Mouse (Mus musculus): ENCODE measurements around the gene Kctd13. TPM values are rescaled to one million over a fixed set of nuclear protein-coding genes. Genes with fewer than 3 reads are reported as not detected.

Gene Kctd13
- polyA plus RNA-seq, 1 experiment, result 21.5 TPM

DNA sequence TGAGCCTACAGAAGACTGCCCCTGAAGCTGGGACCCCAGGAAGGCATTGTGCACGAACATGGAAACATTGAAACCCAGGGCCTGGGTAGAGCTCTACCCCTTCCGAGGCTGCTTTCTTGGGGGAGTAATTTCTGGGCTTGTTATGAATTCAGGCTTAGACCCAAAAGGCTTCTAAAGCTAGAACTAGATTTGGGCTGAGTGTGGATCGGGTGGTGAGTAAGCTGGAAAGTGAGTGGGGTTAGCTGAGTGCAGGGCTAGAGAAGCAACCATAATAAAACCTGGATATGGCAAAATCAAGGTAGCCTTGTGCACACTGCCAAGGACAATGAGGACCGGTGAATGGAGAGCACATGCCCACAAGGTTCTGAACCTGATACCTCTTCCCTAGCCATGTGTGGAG lies 33.3 kb downstream of the Kctd13 start:
- Histone ChIP-seq H3K4me1 (ENCODE audit: control insufficient read depth, insufficient read depth, insufficient read length) (peaks cover 3% of the 10 kb centered on the region; the same call in 1 of the 2 replicates), H3K27me3 (ENCODE audit: control insufficient read depth, insufficient read depth, low read length) (no peaks in the 10 kb centered on the region), H3K36me3 (ENCODE audit: control insufficient read depth, insufficient read depth, low read length) (no peaks in the 10 kb centered on the region), H3K27ac (ENCODE audit: insufficient read depth, low read length) (no peak overlapping the region), H3K4me3 (ENCODE audit: extremely low read depth, insufficient read depth, insufficient read length) (no peak overlapping the region)
- no peak for DNase-seq (ENCODE audit: low read depth in 1 of 2, low spot score in 2 of 2)
- no peak for TF ChIP-seq POLR2A (IDR thresholded peaks at IDR 0.05; ENCODE audit: low read depth, low read length)
- TF ChIP-seq CTCF (IDR thresholded peaks at IDR 0.05; ENCODE audit: extremely low read depth, insufficient read depth, insufficient read length, insufficient replicate concordance), result no peak
- 92% methylated on average over 4 of the region's 4 CpGs for WGBS

GRCm38 (mm10) chr7:126963548-126964286 lies 35.0 kb downstream of the Kctd13 start:
- H3K27ac ChIP-seq (ENCODE audit: insufficient read depth, low read length), result no peak overlapping the region
- no peaks in the 10 kb centered on the region for H3K36me3 ChIP-seq (ENCODE audit: control insufficient read depth, insufficient read depth, low read length)
- H3K4me3 ChIP-seq (ENCODE audit: extremely low read depth, insufficient read depth, insufficient read length), result no peak overlapping the region
- DNase-seq (ENCODE audit: low read depth in 1 of 2, low spot score in 2 of 2), result peak; percentile 15 to 25
- TF ChIP-seq CTCF (IDR thresholded peaks at IDR 0.05; ENCODE audit: extremely low read depth, insufficient read depth, insufficient read length, insufficient replicate concordance) (peak; percentile 46; the same call in 1 of the 2 replicates), POLR2A (IDR thresholded peaks at IDR 0.05; ENCODE audit: low read depth, low read length) (no peak)
- WGBS, result 35% methylated on average over 19 of the region's 19 CpGs
- H3K27me3 ChIP-seq (ENCODE audit: control insufficient read depth, insufficient read depth, low read length), result no peaks in the 10 kb centered on the region
- H3K4me1 ChIP-seq (ENCODE audit: control insufficient read depth, insufficient read depth, insufficient read length), result peaks cover 3% of the 10 kb centered on the region; the same call in 1 of the 2 replicates

DNA sequence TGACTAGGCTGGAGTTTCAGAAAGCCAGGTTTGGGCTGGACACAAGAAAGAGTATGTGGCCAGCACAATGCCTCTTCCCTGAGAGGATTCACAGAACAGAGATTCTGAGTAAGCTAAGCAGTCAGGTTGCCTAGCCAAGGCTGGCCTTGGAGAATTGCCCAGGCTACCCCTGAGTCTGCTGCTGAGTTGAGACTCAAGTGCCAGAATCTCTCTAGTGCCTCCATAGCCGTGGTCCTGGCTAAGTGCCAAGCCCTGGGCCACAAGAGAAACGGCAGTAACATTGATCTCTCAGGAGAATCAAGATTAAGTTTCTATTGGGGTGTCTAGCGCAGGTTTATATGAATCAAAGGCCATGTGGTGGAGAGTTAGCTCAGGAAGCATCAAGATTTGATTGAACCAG lies 36.9 kb downstream of the Kctd13 start:
- Histone ChIP-seq H3K4me1 (ENCODE audit: control insufficient read depth, insufficient read depth, insufficient read length) (peaks cover 3% of the 10 kb centered on the region; the same call in 1 of the 2 replicates), H3K36me3 (ENCODE audit: control insufficient read depth, insufficient read depth, low read length) (no peaks in the 10 kb centered on the region), H3K27me3 (ENCODE audit: control insufficient read depth, insufficient read depth, low read length) (no peaks in the 10 kb centered on the region), H3K27ac (ENCODE audit: insufficient read depth, low read length) (no peak overlapping the region), H3K4me3 (ENCODE audit: extremely low read depth, insufficient read depth, insufficient read length) (no peak overlapping the region)
- WGBS, result 24% methylated on average over 3 of the region's 3 CpGs
- TF ChIP-seq POLR2A (IDR thresholded peaks at IDR 0.05; ENCODE audit: low read depth, low read length) (no peak), CTCF (IDR thresholded peaks at IDR 0.05; ENCODE audit: extremely low read depth, insufficient read depth, insufficient read length, insufficient replicate concordance) (no peak)
- no peak for DNase-seq (ENCODE audit: low read depth in 1 of 2, low spot score in 2 of 2)

DNA sequence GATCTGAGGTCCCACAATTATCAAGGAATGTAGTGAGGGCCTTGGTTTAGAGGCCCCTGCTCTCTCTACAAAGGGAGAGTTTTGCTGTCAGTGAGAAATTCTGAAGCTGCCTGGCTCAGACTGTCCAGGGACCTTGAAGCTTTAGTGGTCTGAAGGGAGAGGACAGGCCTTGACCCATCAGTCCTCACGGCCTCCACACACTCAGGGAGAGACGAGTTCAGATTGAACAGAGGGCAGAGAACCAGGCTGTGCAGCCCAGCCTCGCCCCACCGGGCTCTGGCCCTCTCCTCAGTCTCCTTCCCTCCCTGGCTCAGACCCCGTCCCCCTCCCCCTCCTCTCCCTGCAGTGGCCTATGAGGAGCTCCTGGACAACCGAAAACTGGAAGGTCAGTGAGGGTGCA lies 38.7 kb downstream of the Kctd13 start:
- 84% methylated on average over 6 of the region's 6 CpGs for WGBS
- Histone ChIP-seq H3K27ac (ENCODE audit: insufficient read depth, low read length) (no peak overlapping the region), H3K27me3 (ENCODE audit: control insufficient read depth, insufficient read depth, low read length) (no peaks in the 10 kb centered on the region), H3K36me3 (ENCODE audit: control insufficient read depth, insufficient read depth, low read length) (no peaks in the 10 kb centered on the region), H3K4me1 (ENCODE audit: control insufficient read depth, insufficient read depth, insufficient read length) (peaks cover 3% of the 10 kb centered on the region; the same call in 1 of the 2 replicates), H3K4me3 (ENCODE audit: extremely low read depth, insufficient read depth, insufficient read length) (no peak overlapping the region)
- no peak for DNase-seq (ENCODE audit: low read depth in 1 of 2, low spot score in 2 of 2)
- TF ChIP-seq POLR2A (IDR thresholded peaks at IDR 0.05; ENCODE audit: low read depth, low read length), result no peak
- TF ChIP-seq CTCF (IDR thresholded peaks at IDR 0.05; ENCODE audit: extremely low read depth, insufficient read depth, insufficient read length, insufficient replicate concordance), result no peak

DNA sequence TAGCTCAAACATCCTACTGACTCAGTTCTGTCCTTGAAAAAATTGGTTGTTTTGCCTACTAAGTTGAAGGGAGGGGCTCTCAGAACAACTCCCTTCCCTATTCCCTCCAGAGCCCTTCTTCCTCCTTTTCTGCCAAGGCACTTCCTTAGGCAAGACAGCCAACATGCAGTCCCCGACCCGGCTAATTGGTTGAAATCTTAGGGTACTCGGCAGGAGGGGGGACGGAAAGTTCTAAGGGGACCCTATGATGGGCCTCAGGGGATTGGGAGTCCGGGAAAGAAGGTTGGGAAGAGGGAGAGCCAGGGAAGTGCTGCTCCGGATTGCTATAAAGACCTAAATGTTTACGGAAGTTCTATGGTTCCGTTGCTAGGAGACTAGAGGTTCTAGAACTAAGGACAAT lies 46.8 kb downstream of the Kctd13 start:
- Histone ChIP-seq H3K36me3 (ENCODE audit: control insufficient read depth, insufficient read depth, low read length) (peaks cover 17% of the 10 kb centered on the region), H3K4me3 (ENCODE audit: extremely low read depth, insufficient read depth, insufficient read length) (peak overlapping the region; percentile 38; the same call in 1 of the 2 replicates), H3K4me1 (ENCODE audit: control insufficient read depth, insufficient read depth, insufficient read length) (no peaks in the 10 kb centered on the region; the same call in 1 of the 2 replicates), H3K27ac (ENCODE audit: insufficient read depth, low read length) (peak overlapping the region; percentile 4; the same call in 1 of the 2 replicates), H3K27me3 (ENCODE audit: control insufficient read depth, insufficient read depth, low read length) (no peaks in the 10 kb centered on the region)
- TF ChIP-seq CTCF (IDR thresholded peaks at IDR 0.05; ENCODE audit: extremely low read depth, insufficient read depth, insufficient read length, insufficient replicate concordance) (no peak), POLR2A (IDR thresholded peaks at IDR 0.05; ENCODE audit: low read depth, low read length) (no peak)
- 6% methylated on average over 8 of the region's 8 CpGs for WGBS
- DNase-seq (ENCODE audit: low read depth in 1 of 2, low spot score in 2 of 2), result no peak

DNA sequence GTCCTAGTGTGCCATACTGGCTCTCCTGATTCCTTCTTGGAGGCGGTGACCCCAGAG lies 47.0 kb downstream of the Kctd13 start, which contains the start of gene Cdipt:
TSS of gene Cdipt (plus strand) at position 22 of the 57 bp plus-strand sequence.
- H3K27ac ChIP-seq (ENCODE audit: insufficient read depth, low read length), result peak within 1 kb of the TSS; percentile 95
- H3K4me1 ChIP-seq (ENCODE audit: control insufficient read depth, insufficient read depth, insufficient read length), result no peaks in the 10 kb centered on the region; the same call in 1 of the 2 replicates

More for the DNA sequence above, 47.0 kb downstream of the Kctd13 start, which contains the start of gene Cdipt:
- Histone ChIP-seq H3K36me3 (ENCODE audit: control insufficient read depth, insufficient read depth, low read length) (peaks cover 18% of the 10 kb centered on the region), H3K27me3 (ENCODE audit: control insufficient read depth, insufficient read depth, low read length) (no peaks in the 10 kb centered on the region), H3K4me3 (ENCODE audit: extremely low read depth, insufficient read depth, insufficient read length) (peak within 1 kb of the TSS; percentile 84)
- 0% methylated on average over 1 of the region's 1 CpGs for WGBS
- no peak for DNase-seq (ENCODE audit: low read depth in 1 of 2, low spot score in 2 of 2)
- TF ChIP-seq POLR2A (IDR thresholded peaks at IDR 0.05; ENCODE audit: low read depth, low read length) (no peak), CTCF (IDR thresholded peaks at IDR 0.05; ENCODE audit: extremely low read depth, insufficient read depth, insufficient read length, insufficient replicate concordance) (no peak)

All from spleen, adult 2 months (tissue).